Comparison of ENCODE assay signal across 8 mouse cellular contexts in the genomic region with DNA sequence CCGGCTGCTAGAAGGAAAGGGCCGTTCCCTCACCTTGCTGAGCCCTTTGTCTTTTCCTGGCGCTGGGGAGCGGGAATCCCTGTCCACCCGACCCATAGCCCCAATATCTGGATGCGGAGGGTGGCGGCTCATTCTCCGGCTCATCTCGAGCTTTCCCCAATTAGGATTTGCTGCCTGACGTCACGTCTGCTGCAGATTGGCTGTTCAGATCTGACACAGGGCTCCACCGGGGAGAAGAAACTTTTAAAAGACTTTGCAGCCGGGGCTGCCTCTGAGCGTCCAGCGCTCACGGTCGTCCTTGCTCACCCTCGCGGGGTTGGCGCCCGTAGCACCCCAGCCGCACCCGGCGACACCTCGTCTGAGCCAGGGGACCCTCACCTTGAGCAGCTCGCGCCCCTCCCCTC. TPM values are rescaled to one million over a fixed set of nuclear protein-coding genes. Genes with fewer than 3 reads are reported as not detected.
DNase-seq lines count a peak whose midpoint lies in the region; ATAC-seq and TF ChIP-seq lines count a peak whose summit lies in the region.

A gene (plus strand): TSS at position 288 of the 404 bp plus-strand sequence.

- peak; percentile 91 for TF ChIP-seq POLR2A in embryonic fibroblast, embryonic 13.5 days (IDR thresholded peaks at IDR 0.05; ENCODE audit: low read depth, low read length)

- DNase-seq in urinary bladder, adult 18-20 months (ENCODE audit: low spot score in 2 of 2) = peak; percentile 50 to 61
- DNase-seq in urinary bladder, postnatal 10 days (ENCODE audit: low spot score) = no peak
- peak; percentile 78 for DNase-seq in neural tube, embryonic 11.5 days (ENCODE audit: low spot score)
- peak; percentile 9 to 22 for DNase-seq in thymus, postnatal 10 days (ENCODE audit: low spot score in 2 of 2)

- TF ChIP-seq CTCF in embryonic fibroblast, embryonic 13.5 days (IDR thresholded peaks at IDR 0.05; ENCODE audit: borderline replicate concordance, insufficient read depth, low read length) = no peak

- H3K27ac ChIP-seq in embryonic fibroblast, embryonic 13.5 days (ENCODE audit: insufficient read depth, low read length) = peak within 1 kb of the TSS; percentile 32
- H3K27ac ChIP-seq in heart, embryonic 13.5 days (replicated peaks) = peak within 1 kb of the TSS; percentile 98
- H3K27ac ChIP-seq in kidney, embryonic 15.5 days = peak within 1 kb of the TSS; percentile 95
- no peak within 1 kb of the TSS for H3K27ac ChIP-seq in liver, embryonic 15.5 days (replicated peaks)
- H3K27ac ChIP-seq in neural tube, embryonic 11.5 days (ENCODE audit: low read depth, low read length) = peak within 1 kb of the TSS; percentile 49

- H3K9me3 ChIP-seq in heart, embryonic 13.5 days = no peaks in the 10 kb centered on the region
- no peaks in the 10 kb centered on the region for H3K9me3 ChIP-seq in kidney, embryonic 15.5 days (replicated peaks)
- H3K9me3 ChIP-seq in liver, embryonic 15.5 days (replicated peaks) = no peaks in the 10 kb centered on the region
- no peaks in the 10 kb centered on the region for H3K9me3 ChIP-seq in neural tube, embryonic 11.5 days (ENCODE audit: control insufficient read depth, low read length)

- peaks cover 17% of the 10 kb centered on the region for H3K36me3 ChIP-seq in heart, embryonic 13.5 days
- peaks cover 4% of the 10 kb centered on the region for H3K36me3 ChIP-seq in kidney, embryonic 15.5 days
- no peaks in the 10 kb centered on the region for H3K36me3 ChIP-seq in liver, embryonic 15.5 days (replicated peaks)
- H3K36me3 ChIP-seq in neural tube, embryonic 11.5 days (ENCODE audit: control insufficient read depth, insufficient read depth, low read length) = no peaks in the 10 kb centered on the region

- 0 out of 2 replicates have a peak, but pooled peaks have one; percentile 55 for ATAC-seq in heart, embryonic 13.5 days (ENCODE audit: extremely low read depth, insufficient number of reproducible peaks, low FRiP score, low TSS enrichment)
- ATAC-seq in kidney, embryonic 15.5 days (replicated peaks; ENCODE audit: low FRiP score) = peak; percentile 91
- ATAC-seq in liver, embryonic 15.5 days (ENCODE audit: insufficient read depth) = peak; percentile 71
- ATAC-seq in neural tube, embryonic 11.5 days (ENCODE audit: insufficient read depth, low FRiP score, low TSS enrichment) = peak; percentile 75

- peaks cover 2% of the 10 kb centered on the region; the same call in 1 of the 2 replicates for H3K4me1 ChIP-seq in embryonic fibroblast, embryonic 13.5 days (ENCODE audit: control insufficient read depth, insufficient read depth, low read length)
- H3K4me1 ChIP-seq in heart, embryonic 13.5 days = peaks cover 44% of the 10 kb centered on the region
- peaks cover 19% of the 10 kb centered on the region for H3K4me1 ChIP-seq in kidney, embryonic 15.5 days
- peaks cover 20% of the 10 kb centered on the region for H3K4me1 ChIP-seq in liver, embryonic 15.5 days (replicated peaks)
- no peaks in the 10 kb centered on the region; the same call in 1 of the 2 replicates for H3K4me1 ChIP-seq in neural tube, embryonic 11.5 days (ENCODE audit: control insufficient read depth, insufficient read depth, low read length)

- peak within 1 kb of the TSS; percentile 90 for H3K4me2 ChIP-seq in heart, embryonic 13.5 days
- peak within 1 kb of the TSS; percentile 84 for H3K4me2 ChIP-seq in kidney, embryonic 15.5 days
- peak within 1 kb of the TSS; percentile 90 for H3K4me2 ChIP-seq in liver, embryonic 15.5 days
- H3K4me2 ChIP-seq in neural tube, embryonic 11.5 days (ENCODE audit: low read depth) = peak within 1 kb of the TSS; percentile 97

- peak within 1 kb of the TSS; percentile 98 for H3K9ac ChIP-seq in heart, embryonic 13.5 days
- peak within 1 kb of the TSS; percentile 93 for H3K9ac ChIP-seq in kidney, embryonic 15.5 days
- H3K9ac ChIP-seq in liver, embryonic 15.5 days = peak within 1 kb of the TSS; percentile 37
- H3K9ac ChIP-seq in neural tube, embryonic 11.5 days (ENCODE audit: low read length) = peak within 1 kb of the TSS; percentile 71

- peak within 1 kb of the TSS; percentile 64 for H3K4me3 ChIP-seq in embryonic fibroblast, embryonic 13.5 days (ENCODE audit: insufficient read depth, low read length)
- peak within 1 kb of the TSS; percentile 98 for H3K4me3 ChIP-seq in heart, embryonic 13.5 days
- H3K4me3 ChIP-seq in kidney, embryonic 15.5 days (replicated peaks) = peak within 1 kb of the TSS; percentile 92
- H3K4me3 ChIP-seq in liver, embryonic 15.5 days (replicated peaks) = peak within 1 kb of the TSS; percentile 62
- peak within 1 kb of the TSS; percentile 84 for H3K4me3 ChIP-seq in neural tube, embryonic 11.5 days (ENCODE audit: low read depth, low read length)

- under 1% methylated on average over 27 of the region's 27 CpGs for WGBS in heart, embryonic 13.5 days
- under 1% methylated on average over 26 of the region's 27 CpGs for WGBS in kidney, embryonic 15.5 days
- WGBS in liver, embryonic 15.5 days (ENCODE audit: insufficient replicate concordance) = 0% methylated on average over 26 of the region's 27 CpGs
- under 1% methylated on average over 27 of the region's 27 CpGs for WGBS in neural tube, embryonic 11.5 days

- H3K27me3 ChIP-seq in heart, embryonic 13.5 days (replicated peaks) = no peaks in the 10 kb centered on the region
- 0 out of 2 replicates have a peak, but pooled peaks cover 4% of the 10 kb centered on the region for H3K27me3 ChIP-seq in kidney, embryonic 15.5 days
- peaks cover 30% of the 10 kb centered on the region for H3K27me3 ChIP-seq in liver, embryonic 15.5 days
- H3K27me3 ChIP-seq in neural tube, embryonic 11.5 days (ENCODE audit: control insufficient read depth, insufficient read depth, low read length) = peaks cover 3% of the 10 kb centered on the region; the same call in 1 of the 2 replicates

RNA-seq across cellular contexts. Expression of the gene that starts here (rescaled TPM):
- polyA plus RNA-seq in embryonic fibroblast, embryonic 13.5 days (2011; ENCODE audit: insufficient read length, low read depth, missing spikeins) = 152 and 252 TPM in 2 replicates
- 28.3 and 30.0 TPM in 2 replicates for polyA plus RNA-seq in heart, embryonic 13.5 days (2015; fragmentation: Nextera tagmentation; extraction: Ambion mirVana)
- polyA plus RNA-seq in kidney, embryonic 15.5 days (2015; fragmentation: Nextera tagmentation; extraction: Ambion mirVana) = 35.5 and 40.9 TPM in 2 replicates
- 1.8 and 1.9 TPM in 2 replicates for polyA plus RNA-seq in liver, embryonic 15.5 days (2015; fragmentation: Nextera tagmentation; extraction: Ambion mirVana)
- 7.3 and 9.5 TPM in 2 replicates for polyA plus RNA-seq in neural tube, embryonic 11.5 days (2014; fragmentation: Nextera tagmentation; extraction: Ambion mirVana)

Comparison
In these comparisons a context has a peak if more than half of its experiments do, and no peak if none do; other contexts are left out.
1. H3K9ac ChIP-seq: peak in every context shown above with its lines; median percentile 98 in heart, embryonic 13.5 days; 93 in kidney, embryonic 15.5 days; 71 in neural tube, embryonic 11.5 days; 37 in liver, embryonic 15.5 days.